Mouse (Mus musculus) spleen, adult 2 months (tissue): Measurements from ENCODE around the gene Tada2a.

Source experiments
- CTCF ChIP-seq: fragments of 200-500 bp; IDR thresholded peaks from 2 replicates; pipeline ENCODE4 v1.5.1; 2011; ENCODE audit warnings: mild to moderate bottlenecking, inconsistent platforms; ENCODE audit not compliant: insufficient read depth, insufficient read length, insufficient replicate concordance; ENCODE audit errors: extremely low read depth
- POLR2A ChIP-seq: fragments of 200-500 bp; IDR thresholded peaks from 2 replicates; pipeline ENCODE4 v1.6.1; 2011; ENCODE audit warnings: low read depth, low read length, inconsistent platforms

- TF ChIP-seq CTCF (no peak), POLR2A (no peak)
These were observed 60.4 kb downstream of the Tada2a start, which contains the start of gene Dusp14 for GRCm38 (mm10) chr11:84069034-84069370.
